In genomic region chr9:82963981-82964380, GRCm38 (mm10) we compare ENCODE assay signal across 21 mouse cellular contexts. TPM values are rescaled to one million over a fixed set of nuclear protein-coding genes. Genes with fewer than 3 reads are reported as not detected.
DNase-seq lines count a peak whose midpoint lies in the region; ATAC-seq lines count a peak whose summit lies in the region.
"Had no signal": no experiment of that assay in that cellular context is flagged by ENCODE, and none has a peak within 500 bp of the region (broad histone marks: within the 10 kb centered on the region; RNA-seq: fewer than 3 reads in every experiment).

No protein-coding gene starts in this region.

- no peak overlapping the region for H3K4me2 ChIP-seq in forebrain, embryonic 11.5 days (ENCODE audit: low read depth, low read length, severe bottlenecking)
- H3K4me2 ChIP-seq in hindbrain, embryonic 14.5 days (replicated peaks) = no peak overlapping the region
- H3K4me2 ChIP-seq: embryonic facial prominence, embryonic 13.5 days; forebrain, embryonic 13.5 days; heart, embryonic 13.5 days; intestine, embryonic 15.5 days had no signal

- 83% methylated on average over 4 of the region's 4 CpGs for WGBS in forebrain, embryonic 11.5 days
- 93% methylated on average over 4 of the region's 4 CpGs for WGBS in hindbrain, embryonic 14.5 days

- H3K4me1 ChIP-seq in forebrain, embryonic 11.5 days (replicated peaks; ENCODE audit: control insufficient read depth, insufficient read depth, low read length) = 0 out of 2 replicates have a peak, but pooled peaks cover 2% of the 10 kb centered on the region
- H3K4me1 ChIP-seq in hindbrain, embryonic 14.5 days (replicated peaks; ENCODE audit: control insufficient read depth, insufficient read depth, low read length) = no peaks in the 10 kb centered on the region
- H3K4me1 ChIP-seq: intestine, embryonic 15.5 days had no signal

- H3K36me3 ChIP-seq in splenic B cell, adult 2 months (ENCODE audit: control insufficient read depth, insufficient read depth, low read length, poor library complexity, severe bottlenecking) = no peaks in the 10 kb centered on the region
- no peaks in the 10 kb centered on the region; the same call in 1 of the 2 replicates for H3K36me3 ChIP-seq in forebrain, embryonic 11.5 days (ENCODE audit: control insufficient read depth, insufficient read depth, low read length)
- H3K36me3 ChIP-seq in hindbrain, embryonic 14.5 days (replicated peaks; ENCODE audit: control insufficient read depth, insufficient read depth) = peaks cover 23% of the 10 kb centered on the region
- H3K36me3 ChIP-seq: intestine, embryonic 15.5 days had no signal

- no peak overlapping the region for H3K4me3 ChIP-seq in forebrain, embryonic 11.5 days (ENCODE audit: low read depth, low read length)
- H3K4me3 ChIP-seq in hindbrain, embryonic 14.5 days (replicated peaks; ENCODE audit: low read length) = no peak overlapping the region
- H3K4me3 ChIP-seq: embryonic facial prominence, embryonic 13.5 days; forebrain, embryonic 13.5 days; heart, embryonic 13.5 days; intestine, embryonic 15.5 days had no signal

- H3K9ac ChIP-seq in forebrain, embryonic 11.5 days (ENCODE audit: low read length) = no peak overlapping the region
- H3K9ac ChIP-seq in hindbrain, embryonic 14.5 days = no peak overlapping the region
- H3K9ac ChIP-seq: embryonic facial prominence, embryonic 13.5 days; forebrain, embryonic 13.5 days; forebrain, postnatal 0 days; heart, embryonic 13.5 days; intestine, embryonic 15.5 days had no signal

- no peaks in the 10 kb centered on the region for H3K27me3 ChIP-seq in splenic B cell, adult 2 months (ENCODE audit: control insufficient read depth, insufficient read depth, low read length, poor library complexity, severe bottlenecking)
- H3K27me3 ChIP-seq in forebrain, embryonic 11.5 days (ENCODE audit: control insufficient read depth, insufficient read depth, low read length) = no peaks in the 10 kb centered on the region
- H3K27me3 ChIP-seq in hindbrain, embryonic 14.5 days (ENCODE audit: control insufficient read depth, insufficient read depth, low read length) = no peaks in the 10 kb centered on the region
- H3K27me3 ChIP-seq: embryonic facial prominence, embryonic 13.5 days; forebrain, embryonic 13.5 days; heart, embryonic 13.5 days; intestine, embryonic 15.5 days had no signal

- no peaks in the 10 kb centered on the region for H3K9me3 ChIP-seq in forebrain, embryonic 11.5 days (ENCODE audit: control insufficient read depth, low read length)
- no peaks in the 10 kb centered on the region for H3K9me3 ChIP-seq in hindbrain, embryonic 14.5 days (ENCODE audit: control insufficient read depth, low read length)
- H3K9me3 ChIP-seq: embryonic facial prominence, embryonic 13.5 days; forebrain, embryonic 13.5 days; heart, embryonic 13.5 days; intestine, embryonic 15.5 days had no signal

- H3K27ac ChIP-seq in forebrain, embryonic 11.5 days (ENCODE audit: low read depth, low read length) = no peak overlapping the region
- no peak overlapping the region for H3K27ac ChIP-seq in hindbrain, embryonic 14.5 days
- H3K27ac ChIP-seq: embryonic facial prominence, embryonic 13.5 days; forebrain, embryonic 13.5 days; heart, embryonic 13.5 days; intestine, embryonic 15.5 days had no signal

- DNase-seq in lung, postnatal 36 days = peak; percentile 13
- DNase-seq in lung, adult 18-20 months = no peak
- peak; percentile 42 for DNase-seq in CD4-positive, CD25-positive, alpha-beta regulatory T cell, adult 2 months (ENCODE audit: low read depth, low spot score)
- DNase-seq in brain, adult 2 months (ENCODE audit: low read depth, low spot score) = peak; percentile 31
- DNase-seq in splenic B cell, adult 2 months (ENCODE audit: low read depth, low spot score) = peak; percentile 21
- DNase-seq in forebrain, embryonic 11.5 days (ENCODE audit: low spot score) = no peak
- DNase-seq in hindbrain, embryonic 14.5 days (ENCODE audit: low spot score) = no peak
- DNase-seq: adrenal gland, adult 8-10 months; adrenal gland, postnatal 36 days; cerebellum, adult 11 months; cerebellum, adult 9-11 months; cerebellum, postnatal 36 days; forebrain, postnatal 0 days; gastrocnemius, postnatal 36 days; heart, adult 11 months; heart, postnatal 36 days had no signal

- no peak for ATAC-seq in forebrain, embryonic 11.5 days (replicated peaks; ENCODE audit: low FRiP score)
- no peak for ATAC-seq in hindbrain, embryonic 14.5 days (ENCODE audit: low FRiP score)
- ATAC-seq: forebrain, embryonic 13.5 days; forebrain, postnatal 0 days; hindbrain, embryonic 16.5 days; intestine, embryonic 15.5 days had no signal

RNA-seq across cellular contexts. Expression of gene Phip, which starts 11.3 kb away (rescaled TPM):
- polyA plus RNA-seq in forebrain, embryonic 11.5 days (2014; fragmentation: Nextera tagmentation; extraction: Ambion mirVana) = 144 and 152 TPM in 2 replicates
- polyA plus RNA-seq in hindbrain, embryonic 14.5 days (2014; fragmentation: Nextera tagmentation; extraction: Ambion mirVana) = 81.1 and 81.3 TPM in 2 replicates

Comparison
In these comparisons a context has a peak if more than half of its experiments do, and no peak if none do; other contexts are left out.
1. DNase-seq: peak in lung, postnatal 36 days (single experiment), CD4-positive, CD25-positive, alpha-beta regulatory T cell, adult 2 months (single experiment), brain, adult 2 months (single experiment) and splenic B cell, adult 2 months (single experiment); none in lung, adult 18-20 months (0 of 2), forebrain, embryonic 11.5 days (single experiment) and hindbrain, embryonic 14.5 days (single experiment).